Mouse (Mus musculus) G1E (cell line): ENCODE results near the gene Ogfod2. TPM values are rescaled to one million over a fixed set of nuclear protein-coding genes. Genes with fewer than 3 reads are reported as not detected.

Experiments used
- ATAC-seq: 2 replicates; pipeline ENCODE4 v1.8.0; 2016; ENCODE audit warnings: mild to moderate bottlenecking; ENCODE audit not compliant: insufficient number of reproducible peaks, poor library complexity, low FRiP score, severe bottlenecking; ENCODE audit errors: extremely low read depth
- DNase-seq: peaks from one replicate; pipeline ENCODE4 v3.0.0; 2012; ENCODE audit warnings: low spot score
- H3K27me3 ChIP-seq: 2 replicates; pipeline ENCODE4 v1.6.1; 2012; ENCODE audit warnings: mild to moderate bottlenecking, low read length, inconsistent platforms; ENCODE audit not compliant: insufficient read depth
- H3K36me3 ChIP-seq: replicated peaks from 2 replicates; pipeline ENCODE3; 2012; ENCODE audit warnings: mild to moderate bottlenecking, inconsistent platforms
- H3K4me1 ChIP-seq: 2 replicates; pipeline ENCODE4 v1.6.1; 2012; ENCODE audit warnings: low read depth, low read length, inconsistent platforms, mixed read lengths; ENCODE audit not compliant: insufficient read depth
- H3K4me3 ChIP-seq: 2 replicates; pipeline ENCODE4 v1.5.1; 2012; ENCODE audit warnings: low read depth, mild to moderate bottlenecking, inconsistent platforms, low read length, moderate library complexity, mixed read lengths
- H3K9me3 ChIP-seq: replicated peaks from 2 replicates; pipeline ENCODE4 v1.6.1; 2012; ENCODE audit warnings: inconsistent platforms
- CTCF ChIP-seq: IDR thresholded peaks from 2 replicates; pipeline ENCODE4 v1.5.1; 2012; ENCODE audit warnings: low read depth, low read length, inconsistent platforms, mixed read lengths
- GATA1 ChIP-seq: IDR thresholded peaks from 2 replicates; pipeline ENCODE4 v1.6.1; 2012; ENCODE audit warnings: borderline replicate concordance, low read length, inconsistent platforms, mixed read lengths
- GATA2 ChIP-seq: IDR thresholded peaks from 2 replicates; pipeline ENCODE4 v1.6.1; 2012; ENCODE audit warnings: low read depth, low read length, inconsistent platforms, borderline replicate concordance
- POLR2AphosphoS5 ChIP-seq: IDR thresholded peaks from 2 replicates; pipeline ENCODE4 v1.6.1; 2012; ENCODE audit warnings: low read depth, low read length, inconsistent platforms; ENCODE audit not compliant: insufficient replicate concordance
- TAL1 ChIP-seq: conservative IDR thresholded peaks from 2 replicates; pipeline ENCODE4 v1.6.1; 2012; ENCODE audit warnings: low read depth, low read length, inconsistent platforms, mixed read lengths
- polyA plus RNA-seq: library from polyadenylated mRNA; stranded (reverse); fragments of >175 nt; gene quantifications from 2 replicates; pipeline ENCODE4 v1.2.3, GENCODE M21; 2012
- total RNA-seq, 2 experiments: library from RNA; stranded (forward) in 1 of 2; stranded (reverse) in 1 of 2; fragments of 200-1000 nt in 1 of 2; fragments of >200 nt in 1 of 2; fragmentation: Nextera tagmentation in 1 of 2; gene quantifications; 2 replicates each; pipeline ENCODE4 v1.2.3; 2014 to 2017

Ogfod2 gene
- total and polyA plus RNA-seq, 3 experiments, result 14.9 to 60.2 (median 28.1) TPM

DNA sequence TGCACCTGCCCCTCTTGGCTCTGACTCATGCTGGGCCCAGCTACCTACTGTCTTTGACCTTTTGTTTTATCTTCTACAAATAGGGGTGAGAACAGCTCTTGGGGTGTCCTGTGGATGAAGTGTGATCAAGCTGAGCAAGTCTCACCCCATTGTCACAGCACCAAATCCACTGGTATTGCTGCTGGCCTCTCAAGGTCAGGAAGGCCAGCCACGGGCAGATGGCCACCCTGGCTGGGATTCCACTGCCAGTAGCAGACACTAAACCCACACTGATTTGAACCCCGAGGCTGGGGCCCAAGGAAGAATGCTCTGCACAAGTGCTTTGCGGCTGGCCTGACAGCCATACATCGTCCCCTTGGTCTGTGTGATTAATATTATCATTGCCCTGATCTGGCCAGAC, 46.2 kb downstream of the Ogfod2 start:
- DNase-seq (no peak), ATAC-seq (no peak)
- Histone ChIP-seq H3K4me1 (peaks cover 6% of the 10 kb centered on the region; the same call in 1 of the 2 replicates), H3K36me3 (peaks cover 15% of the 10 kb centered on the region), H3K9me3 (no peaks in the 10 kb centered on the region), H3K4me3 (no peak overlapping the region), H3K27me3 (no peaks in the 10 kb centered on the region)
- TF ChIP-seq TAL1 (no peak), POLR2AphosphoS5 (no peak), GATA2 (no peak), GATA1 (no peak)

GRCm38 (mm10) chr5:124159453-124159852, 47.4 kb downstream of the Ogfod2 start:
- no peak for ATAC-seq
- DNase-seq, result no peak
- peaks cover 6% of the 10 kb centered on the region; the same call in 1 of the 2 replicates for H3K4me1 ChIP-seq

DNA sequence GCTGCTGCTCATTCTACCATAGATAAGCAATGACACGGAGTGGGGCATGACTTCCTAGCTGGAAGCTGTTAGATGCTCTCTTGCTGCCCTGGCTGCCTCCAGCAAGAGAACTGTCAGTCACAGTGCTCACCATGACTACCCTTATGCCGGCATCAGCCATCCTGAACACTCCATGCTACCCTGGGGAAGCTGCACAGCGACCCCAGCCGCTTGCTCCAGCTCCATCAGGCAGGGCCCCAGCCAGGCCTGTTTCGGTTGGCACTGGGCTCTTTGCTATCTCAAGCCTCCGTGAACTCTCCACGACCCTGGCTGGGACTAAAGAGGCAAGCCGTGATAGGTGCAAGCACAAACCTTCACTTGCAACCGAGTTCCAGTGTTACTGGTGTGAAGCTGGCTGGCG, 49.7 kb downstream of the Ogfod2 start:
- Histone ChIP-seq H3K4me1 (peaks cover 24% of the 10 kb centered on the region), H3K27me3 (no peaks in the 10 kb centered on the region), H3K9me3 (no peaks in the 10 kb centered on the region), H3K36me3 (peaks cover 22% of the 10 kb centered on the region), H3K4me3 (no peak overlapping the region)
- no peak for DNase-seq
- no peak for TF ChIP-seq GATA2
- no peak for TF ChIP-seq TAL1
- no peak for TF ChIP-seq CTCF
- TF ChIP-seq POLR2AphosphoS5, result no peak
- TF ChIP-seq GATA1, result no peak
- no peak for ATAC-seq

More at GRCm38 (mm10) chr5:124159453-124159852, 47.4 kb downstream of the Ogfod2 start:
- H3K9me3 ChIP-seq, result no peaks in the 10 kb centered on the region
- H3K4me3 ChIP-seq, result no peak overlapping the region
- H3K36me3 ChIP-seq, result peaks cover 19% of the 10 kb centered on the region
- H3K27me3 ChIP-seq, result no peaks in the 10 kb centered on the region
- no peak for TF ChIP-seq GATA2
- TF ChIP-seq GATA1, result no peak
- TF ChIP-seq POLR2AphosphoS5, result no peak
- TF ChIP-seq CTCF, result no peak
- TF ChIP-seq TAL1, result no peak

DNA sequence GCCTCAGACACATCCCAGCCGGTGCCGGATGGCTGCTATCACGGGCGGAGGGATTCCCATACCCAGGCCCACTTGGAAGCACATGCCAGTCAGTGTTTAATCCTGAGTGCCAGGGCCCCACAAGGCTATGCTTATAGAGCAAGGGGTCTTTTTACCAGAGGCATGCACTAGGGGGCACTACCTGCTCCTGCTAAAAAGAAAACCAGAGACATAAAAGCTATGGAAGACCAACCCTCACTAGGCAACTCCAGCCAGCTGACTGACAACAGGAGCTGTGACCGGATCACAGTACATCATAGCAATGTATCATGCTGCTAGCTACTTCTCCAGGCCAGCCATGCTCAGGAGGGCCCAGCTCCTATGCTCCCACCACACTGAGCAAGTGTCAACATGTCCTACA, 50.5 kb downstream of the Ogfod2 start:
- H3K4me1 ChIP-seq, result peaks cover 24% of the 10 kb centered on the region

GRCm38 (mm10) chr5:124163445-124163844, 51.3 kb downstream of the Ogfod2 start:
- DNase-seq (no peak), ATAC-seq (no peak)
- Histone ChIP-seq H3K36me3 (peaks cover 26% of the 10 kb centered on the region), H3K4me1 (peaks cover 24% of the 10 kb centered on the region), H3K27me3 (no peaks in the 10 kb centered on the region), H3K9me3 (no peaks in the 10 kb centered on the region), H3K4me3 (no peak overlapping the region)
- TF ChIP-seq TAL1, result no peak
- TF ChIP-seq POLR2AphosphoS5, result no peak
- TF ChIP-seq GATA1, result no peak
- TF ChIP-seq CTCF, result no peak
- TF ChIP-seq GATA2, result no peak

More for the DNA sequence above, 50.5 kb downstream of the Ogfod2 start:
- Histone ChIP-seq H3K9me3 (no peaks in the 10 kb centered on the region), H3K4me3 (no peak overlapping the region), H3K27me3 (no peaks in the 10 kb centered on the region), H3K36me3 (peaks cover 25% of the 10 kb centered on the region)
- DNase-seq (peak; percentile 52), ATAC-seq (peak; percentile 38; the same call in 1 of the 2 replicates)
- TF ChIP-seq CTCF (peak; percentile 34; the same call in 1 of the 2 replicates), GATA2 (no peak)

Other genes with a start within 250 kb of the Ogfod2 start
- gene Hcar2, start 246.8 kb upstream of the Ogfod2 start, total RNA-seq (2014; fragmentation: Nextera tagmentation), result not detected in 2 replicates
- gene Hcar2, start 246.8 kb upstream of the Ogfod2 start, total RNA-seq (2017), result 0.12 and 0.22 TPM in 2 replicates
- not detected in 2 replicates for gene Hcar2, start 246.8 kb upstream of the Ogfod2 start, polyA plus RNA-seq
- not detected in 2 replicates for gene Hcar1, start 232.3 kb upstream of the Ogfod2 start, total RNA-seq (2014; fragmentation: Nextera tagmentation)
- gene Hcar1, start 232.3 kb upstream of the Ogfod2 start, total RNA-seq (2017), result 0.06 and 0.22 TPM in 2 replicates
- not detected in 2 replicates for gene Hcar1, start 232.3 kb upstream of the Ogfod2 start, polyA plus RNA-seq
- gene Denr, start 205.1 kb upstream of the Ogfod2 start, total RNA-seq (2014; fragmentation: Nextera tagmentation), result 54.0 and 97.5 TPM in 2 replicates
- gene Denr, start 205.1 kb upstream of the Ogfod2 start, total RNA-seq (2017), result 39.7 and 51.7 TPM in 2 replicates
- 150 and 207 TPM in 2 replicates for gene Denr, start 205.1 kb upstream of the Ogfod2 start, polyA plus RNA-seq
- gene Gm43518, start 184.9 kb upstream of the Ogfod2 start, total RNA-seq (2014; fragmentation: Nextera tagmentation), result 1.6 TPM in 1 of 2 replicates, not detected in the other
- 0.27 and 1.5 TPM in 2 replicates for gene Gm43518, start 184.9 kb upstream of the Ogfod2 start, total RNA-seq (2017)
- gene Gm43518, start 184.9 kb upstream of the Ogfod2 start, polyA plus RNA-seq, result not detected in 2 replicates
- gene Ccdc62, start 181.6 kb upstream of the Ogfod2 start, total RNA-seq (2014; fragmentation: Nextera tagmentation), result 2.8 and 9.4 TPM in 2 replicates
- gene Ccdc62, start 181.6 kb upstream of the Ogfod2 start, total RNA-seq (2017), result 3.0 and 3.9 TPM in 2 replicates
- 5.0 and 5.6 TPM in 2 replicates for gene Ccdc62, start 181.6 kb upstream of the Ogfod2 start, polyA plus RNA-seq
- 14.2 and 21.7 TPM in 2 replicates for gene Hip1r, start 138.7 kb upstream of the Ogfod2 start, total RNA-seq (2014; fragmentation: Nextera tagmentation)
- 5.6 and 7.9 TPM in 2 replicates for gene Hip1r, start 138.7 kb upstream of the Ogfod2 start, total RNA-seq (2017)
- gene Hip1r, start 138.7 kb upstream of the Ogfod2 start, polyA plus RNA-seq, result 14.9 and 16.5 TPM in 2 replicates
- gene Vps37b, start 80.0 kb upstream of the Ogfod2 start, total RNA-seq (2014; fragmentation: Nextera tagmentation), result 55.7 and 64.1 TPM in 2 replicates
- 26.2 and 27.5 TPM in 2 replicates for gene Vps37b, start 80.0 kb upstream of the Ogfod2 start, total RNA-seq (2017)
- gene Vps37b, start 80.0 kb upstream of the Ogfod2 start, polyA plus RNA-seq, result 135 and 192 TPM in 2 replicates
- gene Abcb9, start 16.5 kb upstream of the Ogfod2 start, total RNA-seq (2014; fragmentation: Nextera tagmentation), result 0.75 TPM in 1 of 2 replicates, not detected in the other
- 0.60 and 1.0 TPM in 2 replicates for gene Abcb9, start 16.5 kb upstream of the Ogfod2 start, total RNA-seq (2017)
- gene Abcb9, start 16.5 kb upstream of the Ogfod2 start, polyA plus RNA-seq, result 0.62 and 0.66 TPM in 2 replicates
- gene Arl6ip4, start 3.8 kb downstream of the Ogfod2 start, total RNA-seq (2014; fragmentation: Nextera tagmentation), result 27.3 and 31.4 TPM in 2 replicates
- gene Arl6ip4, start 3.8 kb downstream of the Ogfod2 start, total RNA-seq (2017), result 65.6 and 75.7 TPM in 2 replicates
- 75.4 and 76.9 TPM in 2 replicates for gene Arl6ip4, start 3.8 kb downstream of the Ogfod2 start, polyA plus RNA-seq
- 35.6 and 37.6 TPM in 2 replicates for gene Pitpnm2, start 137.5 kb downstream of the Ogfod2 start, total RNA-seq (2014; fragmentation: Nextera tagmentation)
- gene Pitpnm2, start 137.5 kb downstream of the Ogfod2 start, total RNA-seq (2017), result 9.0 and 9.2 TPM in 2 replicates
- 24.1 and 25.2 TPM in 2 replicates for gene Pitpnm2, start 137.5 kb downstream of the Ogfod2 start, polyA plus RNA-seq
- gene Mphosph9, start 215.7 kb downstream of the Ogfod2 start, total RNA-seq (2014; fragmentation: Nextera tagmentation), result 16.8 and 24.2 TPM in 2 replicates
- gene Mphosph9, start 215.7 kb downstream of the Ogfod2 start, total RNA-seq (2017), result 22.8 and 23.2 TPM in 2 replicates
- gene Mphosph9, start 215.7 kb downstream of the Ogfod2 start, polyA plus RNA-seq, result 2.0 and 2.4 TPM in 2 replicates
- gene 2810006K23Rik, start 215.8 kb downstream of the Ogfod2 start, total RNA-seq (2014; fragmentation: Nextera tagmentation), result 26.8 and 29.5 TPM in 2 replicates
- gene 2810006K23Rik, start 215.8 kb downstream of the Ogfod2 start, total RNA-seq (2017), result 18.9 and 19.8 TPM in 2 replicates
- 5.9 and 7.7 TPM in 2 replicates for gene 2810006K23Rik, start 215.8 kb downstream of the Ogfod2 start, polyA plus RNA-seq